Mouse (Mus musculus) liver, embryonic 14.5 days (tissue): Measurements from ENCODE around the gene Dusp12.

Source experiments
- CTCF ChIP-seq: IDR thresholded peaks from 2 replicates; pipeline ENCODE4 v1.5.1; 2016; ENCODE audit warnings: antibody characterized with exemption, low read depth, control low read depth
- EP300 ChIP-seq: IDR thresholded peaks from 2 replicates; pipeline ENCODE4 v1.6.1; 2016; ENCODE audit warnings: antibody characterized with exemption, low read depth

GRCm38 (mm10) chr1:170926941-170927340 is 41.6 kb upstream of the Dusp12 start:
- no peak for TF ChIP-seq CTCF
- TF ChIP-seq EP300, result no peak
